Mouse (Mus musculus) granulocyte monocyte progenitor cell, adult 5-6 weeks (primary cell): ENCODE measurements around the gene Spa17. TPM values are rescaled to one million over a fixed set of nuclear protein-coding genes. Genes with fewer than 3 reads are reported as not detected.

Source experiments
- ATAC-seq: replicated peaks from 2 replicates; pipeline ENCODE4 v1.8.0; 2016; ENCODE audit warnings: mild to moderate bottlenecking, moderate TSS enrichment, inconsistent platforms; ENCODE audit not compliant: poor library complexity, severe bottlenecking
- total RNA-seq, 2 experiments: library from RNA; stranded (forward) in 1 of 2; stranded (reverse) in 1 of 2; fragments of 200-712, 200-1000 nt in 1 of 2; fragments of >200 nt in 1 of 2; fragmentation: Nextera tagmentation in 1 of 2; gene quantifications; 2 replicates each; pipeline ENCODE4 v1.2.3; 2014 to 2017

The Spa17 gene
- total RNA-seq, 2 experiments from 2014 or later: 2.2 to 2.4 TPM

GRCm38 (mm10) chr9:37623981-37624380 is 10.5 kb upstream of the Spa17 start:
- no peak for ATAC-seq

- ATAC-seq: no peak
Observed at GRCm38 (mm10) chr9:37621290-37621689, 7.8 kb upstream of the Spa17 start.

GRCm38 (mm10) chr9:37616770-37617169 is 3.2 kb upstream of the Spa17 start:
- ATAC-seq: peak; percentile 42

- no peak for ATAC-seq
Observed at GRCm38 (mm10) chr9:37615220-37615619, 1.7 kb upstream of the Spa17 start.

DNA sequence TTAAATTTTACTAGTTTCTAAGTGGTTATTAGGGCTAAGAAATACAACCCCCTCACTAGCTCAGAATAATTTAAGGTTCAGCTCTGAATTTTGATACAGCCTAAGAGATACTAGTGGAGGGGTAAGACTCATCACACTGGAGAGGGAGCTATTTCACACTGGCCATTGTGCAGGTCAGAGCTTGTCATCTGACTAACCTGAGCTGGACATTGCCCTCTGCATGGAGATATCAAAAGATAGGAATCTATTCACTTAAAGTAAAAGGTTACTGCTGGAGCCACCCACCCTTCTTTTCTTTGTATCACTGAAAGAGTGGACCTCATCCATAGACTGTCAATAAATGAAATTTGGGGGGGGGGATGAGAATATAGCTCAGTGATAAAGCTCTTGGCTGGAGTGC is 794 bp upstream of the Spa17 start:
- ATAC-seq: no peak

GRCm38 (mm10) chr9:37613911-37614280 is 374 bp upstream of the Spa17 start:
- no peak; the same call in 1 of the 2 replicates for ATAC-seq

GRCm38 (mm10) chr9:37609558-37609957 is 4.0 kb downstream of the Spa17 start:
- no peak for ATAC-seq

DNA sequence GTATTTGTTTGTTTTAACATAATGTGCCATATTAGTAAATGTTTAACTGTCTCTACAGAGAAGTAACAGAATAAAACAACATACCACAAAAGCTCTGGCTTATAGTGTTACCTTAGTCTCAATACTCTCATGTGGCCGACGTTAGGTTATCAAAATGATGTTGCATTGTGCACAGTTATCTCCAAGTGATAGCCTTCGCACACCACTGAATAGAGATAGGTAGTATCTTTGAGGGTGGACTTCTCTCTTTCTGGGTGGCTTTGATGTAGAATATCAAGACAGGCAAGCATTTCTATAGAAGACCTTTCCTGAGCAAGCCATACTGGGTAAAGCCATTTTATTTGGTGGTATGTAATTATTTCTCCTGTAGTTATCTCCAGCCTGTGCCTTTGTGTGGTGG is 8.4 kb downstream of the Spa17 start:
- no peak for ATAC-seq

DNA sequence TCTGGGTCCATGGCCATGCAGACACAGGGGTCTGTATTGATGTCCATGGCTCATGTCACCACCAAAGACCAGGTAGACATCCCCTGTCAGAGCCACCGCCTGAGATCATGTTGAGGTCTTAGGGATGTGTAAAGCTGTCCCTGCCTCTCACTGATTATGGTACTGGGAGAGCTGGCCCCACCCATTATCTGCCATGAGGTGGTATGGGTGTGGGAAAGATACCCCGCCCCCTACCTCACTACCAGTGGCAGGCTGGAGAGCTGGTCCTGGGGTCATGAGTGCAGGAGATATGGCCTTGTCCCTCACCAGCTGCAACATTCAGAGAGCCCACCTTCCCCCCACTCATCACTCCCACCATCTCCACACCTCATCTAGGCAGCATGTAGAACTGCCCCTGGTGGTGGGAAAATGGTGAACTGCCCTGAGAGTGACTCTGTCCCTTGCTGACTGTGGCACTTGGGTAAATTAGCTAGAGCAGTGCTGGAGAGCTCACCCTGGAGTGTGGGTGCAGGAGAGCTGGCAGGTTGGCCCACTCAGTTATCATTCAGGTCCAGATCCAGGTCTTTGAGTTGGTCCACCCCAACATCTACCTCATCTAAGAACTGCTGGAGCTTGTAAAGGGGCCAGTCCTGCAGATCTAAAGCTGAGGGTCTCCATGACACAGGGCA is 12.8 kb downstream of the Spa17 start:
- ATAC-seq: no peak

GRCm38 (mm10) chr9:37598637-37599036 is 14.9 kb downstream of the Spa17 start:
- no peak; the same call in 1 of the 2 replicates for ATAC-seq

DNA sequence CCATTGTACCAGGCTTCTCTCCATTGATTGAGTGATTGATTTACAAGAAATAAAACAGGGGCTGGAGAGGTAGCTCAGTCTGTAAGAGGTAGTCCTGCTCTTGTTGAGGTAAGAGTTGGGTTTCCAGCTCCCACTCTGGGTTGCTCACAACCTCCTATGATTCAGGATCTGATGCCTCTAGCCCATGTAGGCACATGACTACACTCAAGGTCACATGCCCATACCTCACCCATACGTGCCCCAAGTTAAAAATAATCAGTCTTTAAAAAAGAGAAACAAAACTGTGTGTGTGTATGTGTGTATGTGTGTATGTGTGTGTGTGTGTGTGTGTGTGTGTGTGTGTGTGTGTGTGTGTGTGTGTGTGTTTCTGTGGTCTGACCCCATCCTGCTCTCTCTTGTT is 18.0 kb downstream of the Spa17 start:
- no peak; the same call in 1 of the 2 replicates for ATAC-seq

DNA sequence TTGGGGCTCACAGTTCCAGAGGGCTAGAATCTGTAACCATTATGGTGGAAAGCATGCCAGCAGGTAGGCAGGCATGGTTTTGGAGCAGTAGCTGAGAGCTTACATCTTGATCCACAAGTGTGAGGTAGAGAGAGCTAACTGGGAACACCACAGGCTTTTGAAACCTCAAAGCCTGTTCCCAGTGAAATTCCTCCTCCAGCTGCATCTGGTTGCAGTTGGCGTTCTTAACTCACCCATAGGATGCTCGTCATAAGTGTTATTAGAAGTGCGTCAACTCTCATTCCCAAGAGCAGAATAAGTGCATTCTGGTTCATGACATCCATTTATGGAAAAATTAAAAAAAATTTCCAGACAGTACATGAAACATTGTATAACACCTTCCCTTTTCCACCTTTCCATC is 19.8 kb downstream of the Spa17 start:
- ATAC-seq: no peak

DNA sequence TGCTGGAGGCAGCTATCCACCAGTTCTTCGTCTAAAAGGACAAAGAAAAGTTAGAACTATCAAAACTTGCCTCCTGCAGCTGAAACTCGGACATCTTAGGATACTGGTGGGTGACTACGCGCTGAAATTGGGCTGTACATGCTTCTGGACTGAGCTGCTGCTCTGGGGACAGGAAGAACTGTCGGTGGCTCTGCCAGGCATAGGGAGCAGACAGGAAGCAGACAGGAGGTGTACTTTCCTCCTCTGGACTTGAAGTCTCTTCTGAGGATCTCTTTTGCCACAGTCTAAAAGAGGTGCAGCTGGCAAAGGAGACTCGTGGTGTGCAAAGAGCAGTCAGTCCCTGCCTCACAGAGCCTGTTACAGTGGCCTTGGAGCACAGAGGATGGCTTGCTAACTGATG is 20.9 kb downstream of the Spa17 start:
- ATAC-seq: no peak; the same call in 1 of the 2 replicates

GRCm38 (mm10) chr9:37592025-37592424 is 21.5 kb downstream of the Spa17 start:
- no peak for ATAC-seq

DNA sequence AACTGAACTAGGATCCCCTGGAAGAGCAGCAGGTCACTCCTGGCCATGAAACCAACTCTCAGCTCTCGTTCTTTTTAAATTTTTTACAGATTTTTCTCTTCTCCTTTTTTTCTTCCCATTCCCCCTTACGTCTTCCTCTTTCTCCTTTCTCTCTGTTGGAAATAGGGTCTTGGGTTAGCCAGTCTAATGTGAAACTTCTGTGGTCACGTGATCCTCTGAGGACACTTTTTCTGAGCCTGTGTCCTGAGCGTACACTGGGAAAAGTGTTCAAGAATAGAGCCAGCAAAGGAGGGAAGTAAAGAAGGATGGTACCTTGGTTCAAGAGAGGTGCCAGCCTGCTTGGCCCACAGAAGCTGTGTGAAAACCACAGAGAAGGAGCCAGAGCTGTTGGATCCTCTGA is 23.1 kb downstream of the Spa17 start:
- ATAC-seq: peak; percentile 74

- ATAC-seq: no peak
Observed at GRCm38 (mm10) chr9:37586718-37587117, 26.8 kb downstream of the Spa17 start.

DNA sequence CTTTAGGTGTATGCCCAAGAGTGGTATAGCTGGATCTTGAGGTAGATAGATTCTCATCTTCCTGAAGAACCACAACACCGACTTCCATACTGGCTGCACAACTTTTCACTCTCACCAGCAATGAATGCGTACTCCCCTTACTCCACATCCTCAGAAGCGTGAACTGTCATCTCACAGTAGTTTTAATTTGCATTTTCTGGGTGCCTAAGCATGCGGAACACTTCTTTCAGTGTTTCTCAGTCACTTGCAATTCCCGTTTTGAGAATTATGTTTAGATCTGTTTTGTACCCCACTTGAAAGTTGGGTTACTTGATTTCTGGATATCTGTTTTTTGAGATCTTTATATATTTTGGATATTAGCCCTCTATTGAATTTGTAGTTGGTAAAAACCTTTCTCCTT is 29.9 kb downstream of the Spa17 start:
- ATAC-seq: no peak

DNA sequence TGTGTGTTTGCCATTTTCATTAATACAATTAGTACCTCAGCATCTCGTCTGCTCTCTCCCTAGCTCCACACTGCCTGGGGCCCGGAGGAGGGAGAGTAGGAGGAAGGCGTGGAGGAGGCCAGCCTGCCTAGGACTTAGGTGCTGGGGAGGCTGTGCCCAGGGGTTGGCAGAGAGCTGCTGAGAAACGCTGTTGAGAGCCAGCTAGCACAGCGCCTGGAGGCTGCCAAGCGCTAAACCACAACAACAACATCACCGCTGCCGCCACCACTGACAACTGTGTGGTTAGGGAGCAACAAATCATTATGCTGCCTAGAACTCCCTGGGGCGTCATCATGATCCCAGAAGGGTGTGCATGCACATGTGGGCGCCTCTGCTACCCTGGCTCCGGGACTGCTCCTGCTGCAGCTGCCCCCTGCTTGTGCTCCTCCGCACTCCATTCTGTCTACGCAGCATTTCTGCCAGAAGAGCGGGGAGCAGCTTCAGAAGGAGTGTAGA is 37.0 kb downstream of the Spa17 start:
- ATAC-seq: peak; percentile 81

DNA sequence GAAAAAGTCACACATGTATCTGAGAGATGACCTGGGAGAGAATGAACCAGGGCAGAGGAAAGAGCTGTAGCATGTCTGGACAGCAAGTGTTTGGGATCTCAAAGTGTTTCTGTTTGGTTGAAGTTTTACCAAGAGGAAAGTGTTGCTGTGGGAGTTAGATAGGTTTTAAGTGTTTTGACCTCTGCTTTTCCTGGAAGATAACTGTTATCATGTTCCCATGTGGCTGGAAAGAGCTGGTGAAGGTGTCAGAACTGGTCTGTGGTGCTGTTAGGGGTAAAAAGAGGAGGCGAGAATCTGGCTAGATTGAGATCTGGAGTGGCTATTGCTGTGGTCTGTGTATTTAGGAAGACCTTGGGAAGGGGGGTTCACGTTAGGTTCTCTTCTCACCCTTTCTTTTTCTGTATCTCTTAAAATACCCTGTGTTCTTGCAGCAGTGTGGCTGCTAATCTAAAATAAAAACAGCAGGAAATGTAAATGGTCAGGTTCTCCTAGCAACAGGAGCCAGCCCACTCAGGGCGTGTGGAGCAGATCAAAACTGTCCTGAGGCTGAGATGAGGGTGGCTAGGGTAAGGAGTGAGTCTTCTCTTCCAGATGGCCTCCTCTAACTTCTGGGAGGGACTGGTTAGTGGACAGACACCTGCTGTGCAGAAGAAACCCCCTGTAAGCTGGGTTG is 41.2 kb downstream of the Spa17 start:
- ATAC-seq: no peak

DNA sequence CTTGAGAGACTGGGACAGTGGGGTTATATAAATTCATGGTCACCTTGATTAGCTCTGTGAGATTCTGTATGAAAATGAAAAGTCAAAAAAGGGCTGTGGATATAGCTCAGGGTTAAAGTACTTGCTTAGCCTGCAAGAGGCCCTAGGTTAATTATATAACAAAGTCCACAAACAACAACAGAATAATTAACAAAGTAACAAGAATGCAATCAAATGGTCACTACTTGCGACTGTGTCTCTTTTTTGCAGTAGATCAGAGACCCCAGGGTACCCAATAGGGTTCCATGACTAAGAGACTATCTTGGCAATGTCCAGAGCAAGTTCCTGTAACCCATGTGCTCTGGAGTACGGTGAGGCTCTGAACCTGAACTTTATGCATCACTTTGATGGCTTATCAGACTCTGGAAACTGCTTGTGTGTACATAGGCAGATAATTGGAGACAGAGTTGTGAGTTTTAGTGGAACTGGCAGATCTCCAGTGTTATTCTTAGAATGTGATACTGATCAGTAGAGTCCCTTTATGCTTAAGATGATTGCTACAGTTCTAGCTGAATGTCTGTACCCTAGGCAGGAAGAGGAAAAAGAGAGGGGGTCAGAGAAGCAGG is 44.2 kb downstream of the Spa17 start:
- ATAC-seq: no peak

GRCm38 (mm10) chr9:37568605-37569214 is 44.8 kb downstream of the Spa17 start:
- no peak for ATAC-seq
